Mouse (Mus musculus): ENCODE results near the gene Gm21954.

The Gm21954 gene

GRCm38 (mm10) chr3:55472110-55472509, at the start of gene Gm21954:
TSS of gene Gm21954 (minus strand) at chr3:55472210.
- DNase-seq: no peak

DNA sequence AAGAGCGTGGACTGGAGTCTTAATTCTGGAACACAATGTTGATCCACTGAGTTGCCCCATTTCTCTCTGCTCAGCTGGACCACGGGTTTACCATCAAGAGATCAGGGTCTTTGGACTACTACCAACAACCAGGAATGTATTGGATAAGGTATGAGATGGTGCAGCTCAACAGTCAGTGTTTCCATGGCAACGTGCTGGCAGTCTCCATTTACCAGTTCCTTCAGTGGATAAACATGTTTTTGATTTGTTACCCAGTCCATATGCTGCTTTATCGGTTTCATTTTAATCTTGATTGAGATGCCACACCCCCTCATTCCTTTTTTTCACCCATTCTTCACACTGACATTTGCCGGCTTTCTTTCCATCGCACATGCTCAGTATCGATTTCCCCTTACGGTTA, 49.8 kb upstream of the Gm21954 start:
- no peak for DNase-seq

DNA sequence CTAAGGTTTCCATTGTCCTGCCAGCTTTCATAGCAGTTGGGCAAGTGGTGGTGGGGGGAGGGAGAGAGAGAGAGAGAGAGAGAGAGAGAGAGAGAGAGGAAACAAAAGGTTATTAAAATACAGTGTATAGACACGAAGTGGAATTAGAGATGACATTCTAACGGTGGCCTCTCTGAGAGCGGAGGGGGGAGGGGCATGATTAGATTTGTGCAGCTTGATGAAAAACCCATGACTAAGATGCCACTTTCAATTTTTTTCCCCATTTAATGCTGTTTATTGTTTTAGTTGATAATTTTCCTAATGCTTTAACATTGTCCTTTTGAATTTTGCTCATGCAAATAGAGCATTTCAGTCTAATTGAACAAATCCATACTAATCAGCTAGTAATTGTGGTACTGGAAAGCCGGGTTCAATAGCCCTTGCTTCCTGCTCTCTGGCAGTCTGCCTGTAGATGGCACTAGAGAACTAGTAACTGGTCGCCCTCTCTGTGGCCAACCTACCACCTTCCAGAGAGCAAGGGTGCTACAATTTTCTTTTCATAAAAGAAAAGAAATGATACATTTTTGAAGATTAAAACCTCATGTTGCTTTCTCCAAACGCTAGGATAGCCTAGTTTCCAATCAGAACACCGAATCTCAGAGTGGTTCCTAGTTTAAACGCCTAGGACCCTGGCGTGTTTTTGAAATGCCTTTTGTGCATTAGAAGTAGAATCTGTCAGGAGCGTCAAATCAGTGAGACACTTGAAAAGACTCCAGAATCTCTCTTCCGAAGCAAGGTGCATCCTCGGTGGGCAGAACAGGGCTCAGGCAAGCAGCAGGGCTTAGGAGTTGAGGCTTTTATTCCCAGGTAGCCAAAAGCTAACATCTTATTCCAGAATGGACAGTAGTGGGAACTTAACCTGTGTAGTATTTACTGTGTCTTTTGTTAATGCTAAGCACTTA, 48.5 kb upstream of the Gm21954 start:
- peak; percentile 84 for DNase-seq

DNA sequence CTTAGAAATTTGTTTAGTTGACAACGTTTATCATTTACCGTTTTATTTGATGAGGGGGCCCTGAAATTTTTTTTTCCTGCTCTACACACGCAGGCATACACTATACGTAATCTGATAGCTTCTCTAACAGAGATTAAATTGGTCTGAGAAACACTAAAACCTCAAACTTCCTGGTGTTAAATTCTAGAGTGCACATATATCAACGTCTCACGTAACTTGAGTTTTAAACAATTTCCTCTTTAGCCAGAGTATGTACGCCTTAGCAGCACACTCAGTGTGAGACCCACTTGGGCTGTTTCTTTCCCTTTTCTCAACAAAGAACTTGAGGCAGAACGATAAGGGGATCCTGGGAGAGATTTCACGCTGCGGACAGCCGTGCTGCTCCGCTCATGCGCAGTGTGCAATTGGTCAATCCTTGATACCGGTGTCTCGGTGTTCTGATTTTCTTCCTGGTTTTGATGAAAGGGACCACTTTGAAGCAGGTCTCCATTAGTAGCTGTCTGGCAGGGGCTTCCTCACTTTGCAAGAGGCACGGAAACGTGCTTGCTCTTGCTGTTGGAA, 45.5 kb upstream of the Gm21954 start:
- no peak for DNase-seq

DNA sequence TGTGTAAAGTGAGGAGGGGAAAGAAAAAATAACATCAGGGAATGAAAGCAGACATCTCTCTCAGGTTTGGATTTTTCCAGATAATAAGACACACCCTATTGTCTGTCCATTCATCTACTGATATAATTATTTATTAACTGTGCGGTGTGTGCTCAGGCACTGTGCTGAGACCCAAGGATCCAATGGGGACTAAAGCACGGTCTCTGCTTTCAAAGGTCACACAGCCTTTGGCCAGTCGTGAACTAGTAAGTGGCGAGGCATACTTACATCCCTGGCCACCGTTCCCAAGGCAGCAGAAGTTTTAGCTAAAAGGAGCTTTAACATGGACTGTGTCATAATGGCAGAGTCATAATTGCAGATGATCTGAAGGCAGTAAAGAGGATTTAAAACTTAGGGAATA, 44.0 kb upstream of the Gm21954 start:
- DNase-seq: no peak

DNA sequence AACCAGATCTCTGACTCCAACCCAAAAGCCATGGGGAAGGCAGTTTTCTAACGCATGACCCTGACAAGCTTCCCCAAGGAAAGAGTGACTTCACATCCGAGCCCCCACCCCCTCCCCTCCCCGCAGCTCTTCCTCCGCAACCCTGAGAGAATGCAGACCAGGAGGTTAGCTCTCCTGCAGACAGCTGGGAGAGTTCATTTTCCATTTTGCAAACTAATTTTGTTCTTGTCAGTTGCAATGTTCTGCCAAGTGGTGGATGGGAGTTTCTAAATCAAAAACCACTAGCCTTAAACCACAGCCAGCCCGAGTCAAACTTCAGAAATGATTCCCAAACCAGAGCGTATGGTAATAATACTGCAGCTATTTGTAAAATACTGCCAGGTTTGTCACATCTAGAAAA, 39.6 kb upstream of the Gm21954 start:
- no peak for DNase-seq

- DNase-seq: no peak
These were observed 38.2 kb upstream of the Gm21954 start for GRCm38 (mm10) chr3:55510198-55510597.

- no peak for DNase-seq
These were observed 27.3 kb upstream of the Gm21954 start for GRCm38 (mm10) chr3:55499298-55499697.

DNA sequence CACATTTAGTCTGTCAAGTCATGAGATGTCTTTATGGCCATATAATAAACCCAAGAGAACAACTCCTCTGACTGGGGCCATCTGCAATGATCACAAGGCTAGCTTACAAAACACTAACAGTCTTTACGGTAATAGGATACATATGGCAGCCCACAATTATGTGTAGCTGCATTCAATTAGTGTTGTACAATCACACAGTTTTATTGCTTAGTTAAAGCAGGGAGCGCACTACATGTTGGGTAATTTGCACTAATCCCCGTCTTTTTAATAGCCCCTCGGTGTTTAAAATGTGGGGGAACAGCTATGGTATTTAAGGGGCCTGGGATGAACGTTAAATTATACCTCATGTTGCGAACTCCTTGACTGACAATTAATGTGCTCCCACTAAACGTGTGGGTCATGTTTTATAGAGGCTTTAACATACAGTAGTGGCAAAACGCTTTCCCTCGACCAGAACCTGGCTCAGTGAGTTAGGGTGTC, 24.5 kb upstream of the Gm21954 start:
- DNase-seq: peak; percentile 49

GRCm38 (mm10) chr3:55495866-55496265, 23.9 kb upstream of the Gm21954 start:
- DNase-seq: peak; percentile 54

DNA sequence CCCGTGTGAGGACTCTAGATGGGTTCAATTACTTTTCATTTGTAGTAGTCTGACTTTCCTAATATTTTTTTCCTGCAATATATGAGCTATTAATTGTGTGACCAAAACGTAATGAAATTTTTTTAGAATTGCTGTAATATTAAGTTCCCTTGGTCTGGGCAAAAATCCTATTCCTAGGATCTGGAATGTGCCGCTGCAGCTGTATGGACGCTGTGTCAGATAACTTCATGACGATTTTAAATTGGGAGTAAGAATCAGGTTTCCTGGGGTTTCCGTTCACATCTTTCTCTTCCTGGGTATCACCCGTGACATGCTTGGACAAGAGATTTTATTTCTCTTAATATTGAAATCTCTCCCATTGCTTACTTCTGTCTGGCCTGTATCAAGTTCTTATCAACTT, 23.2 kb upstream of the Gm21954 start:
- no peak for DNase-seq

- DNase-seq: no peak
These were observed 22.3 kb upstream of the Gm21954 start for GRCm38 (mm10) chr3:55494348-55494747.

DNA sequence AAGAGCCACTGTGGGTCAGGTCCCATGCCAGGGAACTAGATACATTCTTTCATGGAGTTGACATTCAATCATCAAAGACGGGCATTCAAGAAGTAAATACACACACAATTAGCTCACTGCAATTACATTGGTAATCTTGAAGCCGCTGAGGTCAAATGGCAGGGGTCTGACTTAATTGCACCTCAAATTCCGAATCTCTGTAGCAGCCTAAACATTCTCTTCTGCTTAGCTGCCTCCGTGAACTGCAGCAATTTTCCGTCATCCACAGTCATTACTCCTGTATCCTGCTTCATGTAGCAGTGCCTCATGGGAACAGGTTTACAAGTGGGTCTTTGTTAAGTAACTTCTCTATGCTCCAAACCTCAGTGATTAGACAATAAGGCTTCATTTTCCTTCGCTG, 20.0 kb upstream of the Gm21954 start:
- no peak for DNase-seq

- no peak for DNase-seq
These were observed 17.4 kb upstream of the Gm21954 start for GRCm38 (mm10) chr3:55489231-55489990.

DNA sequence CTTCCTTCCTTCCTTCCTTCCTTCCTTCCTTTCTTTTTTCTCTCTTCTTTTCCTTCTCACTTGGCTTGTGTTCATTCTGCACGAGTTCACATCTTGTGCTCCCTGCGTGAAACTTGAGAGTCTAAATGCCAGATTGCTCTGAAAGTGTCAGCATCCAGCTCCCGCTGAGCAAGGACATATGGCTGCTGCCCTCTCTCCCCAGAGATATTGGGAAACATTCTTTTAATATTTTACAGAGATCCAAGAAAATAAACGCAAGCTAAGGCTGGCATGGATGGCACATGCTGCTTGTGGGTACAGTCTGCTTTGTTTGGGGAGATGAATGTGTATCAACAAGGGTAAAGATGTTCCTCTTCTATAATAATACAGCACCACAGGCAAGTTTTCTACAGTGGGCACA, 11.3 kb upstream of the Gm21954 start:
- DNase-seq: no peak

DNA sequence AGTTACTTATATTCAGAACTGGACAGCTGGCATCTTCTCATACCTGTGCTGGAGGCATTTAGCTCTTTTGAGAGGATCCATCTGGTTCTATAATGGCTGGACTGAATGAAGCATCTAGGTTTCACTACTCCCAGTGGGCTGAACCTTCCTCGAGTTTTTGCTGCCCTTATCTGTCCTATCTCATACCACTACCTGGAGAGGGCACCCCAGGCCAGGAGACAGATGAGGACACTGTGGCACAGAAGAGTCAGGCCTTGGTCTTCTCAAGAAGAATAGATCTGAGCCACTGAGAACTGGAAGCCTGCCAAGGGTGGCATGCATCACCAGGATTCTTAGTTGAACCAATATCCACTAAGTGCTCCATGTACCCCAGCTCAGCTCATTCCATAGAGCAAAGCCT, 9.1 kb upstream of the Gm21954 start:
- no peak for DNase-seq

GRCm38 (mm10) chr3:55479306-55479705, 7.3 kb upstream of the Gm21954 start:
- DNase-seq: no peak

- DNase-seq: no peak
These were observed 4.7 kb upstream of the Gm21954 start for GRCm38 (mm10) chr3:55476694-55477093.

- peak; percentile 34 for DNase-seq
These were observed 1.1 kb upstream of the Gm21954 start for GRCm38 (mm10) chr3:55473146-55473545.

GRCm38 (mm10) chr3:55466348-55466747, 5.7 kb downstream of the Gm21954 start:
- no peak for DNase-seq

DNA sequence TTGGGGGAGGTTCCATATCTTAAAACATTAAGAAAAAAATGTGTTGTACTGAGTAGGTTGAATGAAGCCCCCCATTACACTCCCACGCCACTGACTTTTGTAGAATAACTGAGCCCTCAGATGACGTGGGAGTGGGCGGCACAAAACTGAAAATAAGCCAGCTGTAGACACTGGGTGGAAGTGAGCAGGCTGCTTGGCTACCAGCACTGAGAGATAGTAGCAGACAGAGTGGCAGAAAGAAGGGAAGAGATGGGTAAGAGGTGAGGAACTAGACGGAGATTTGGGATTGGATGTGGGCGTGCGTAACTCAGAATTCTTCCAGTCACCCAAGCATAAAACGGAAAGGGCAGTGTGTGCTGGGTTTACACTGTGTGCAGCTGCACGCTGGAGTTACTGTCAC, 6.2 kb downstream of the Gm21954 start:
- no peak for DNase-seq

GRCm38 (mm10) chr3:55464226-55464625, 7.8 kb downstream of the Gm21954 start:
- no peak for DNase-seq

DNA sequence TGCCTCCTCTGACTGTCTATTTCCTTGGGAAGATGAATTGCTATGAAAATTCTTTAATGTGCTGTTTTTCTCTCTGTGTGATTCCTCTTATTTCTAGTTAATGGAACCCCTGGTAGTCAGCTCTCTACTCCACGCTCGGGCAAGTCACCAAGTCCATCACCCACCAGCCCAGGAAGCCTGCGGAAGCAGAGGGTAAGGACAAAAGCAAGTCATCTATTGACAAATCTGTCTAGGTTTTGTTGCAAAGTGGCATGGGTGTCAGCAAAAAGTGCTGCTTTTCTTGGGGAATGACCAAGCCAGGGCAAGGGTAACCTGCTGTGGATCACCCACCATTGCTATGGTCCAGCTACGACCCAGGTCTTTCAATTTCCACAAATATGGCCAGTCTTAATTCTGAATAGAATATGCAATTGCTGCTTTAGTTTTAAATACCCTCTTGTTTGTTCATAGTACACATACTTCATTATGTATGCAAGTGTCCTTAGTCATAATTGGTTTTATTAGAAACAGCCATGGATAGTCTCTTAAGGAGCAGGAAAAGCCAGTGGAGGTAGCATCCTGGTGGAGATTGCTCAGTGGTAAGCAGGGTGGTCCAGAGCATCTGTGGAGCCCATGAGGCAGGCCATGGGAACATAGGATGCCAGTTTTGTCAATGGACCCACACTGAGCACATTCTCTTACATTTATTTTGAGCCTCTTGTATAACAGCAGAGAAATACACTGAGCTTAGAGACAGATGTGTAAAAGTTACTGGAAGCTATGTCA, 8.9 kb downstream of the Gm21954 start:
- DNase-seq: no peak
